ENCODE assay signal across 8 mouse cellular contexts in genomic region chr7:130770707-130771106, GRCm38 (mm10). TPM values are rescaled to one million over a fixed set of nuclear protein-coding genes. Genes with fewer than 3 reads are reported as not detected.
DNase-seq lines count a peak whose midpoint lies in the region; ATAC-seq and TF ChIP-seq lines count a peak whose summit lies in the region.

No protein-coding gene starts in this region.

- ATAC-seq in liver, embryonic 12.5 days: no peak
- peak; percentile 50 for ATAC-seq in kidney, embryonic 16.5 days (ENCODE audit: low FRiP score, low TSS enrichment)
- 0 out of 2 replicates have a peak, but pooled peaks have one; percentile 19 for ATAC-seq in liver, embryonic 11.5 days (replicated peaks; ENCODE audit: low FRiP score)

- H3K4me2 ChIP-seq in liver, embryonic 12.5 days: no peak overlapping the region
- no peak overlapping the region for H3K4me2 ChIP-seq in kidney, embryonic 16.5 days (replicated peaks; ENCODE audit: low read depth, low read length)
- H3K4me2 ChIP-seq in liver, embryonic 11.5 days: no peak overlapping the region

- WGBS in liver, embryonic 12.5 days (ENCODE audit: insufficient replicate concordance): 31% methylated on average over 3 of the region's 3 CpGs
- WGBS in kidney, embryonic 16.5 days: 25% methylated on average over 3 of the region's 3 CpGs
- 38% methylated on average over 3 of the region's 3 CpGs for WGBS in liver, embryonic 11.5 days
- 20% methylated on average over 3 of the region's 3 CpGs for WGBS in olfactory bulb, adult 2 months

- no peak overlapping the region for H3K4me3 ChIP-seq in liver, embryonic 12.5 days
- H3K4me3 ChIP-seq in kidney, embryonic 16.5 days (ENCODE audit: low read length): no peak overlapping the region
- no peak overlapping the region for H3K4me3 ChIP-seq in liver, embryonic 11.5 days (ENCODE audit: low read depth, low read length)
- H3K4me3 ChIP-seq in olfactory bulb, adult 2 months (ENCODE audit: insufficient read depth, low read depth, low read length): no peak overlapping the region

- no peak overlapping the region for H3K27ac ChIP-seq in liver, embryonic 12.5 days
- H3K27ac ChIP-seq in kidney, embryonic 16.5 days (ENCODE audit: low read length): no peak overlapping the region
- H3K27ac ChIP-seq in liver, embryonic 11.5 days (ENCODE audit: low read depth, low read length): no peak overlapping the region
- H3K27ac ChIP-seq in olfactory bulb, adult 2 months (ENCODE audit: insufficient read depth, low read depth, low read length): no peak overlapping the region

- H3K9me3 ChIP-seq in liver, embryonic 12.5 days (replicated peaks): no peaks in the 10 kb centered on the region
- H3K9me3 ChIP-seq in kidney, embryonic 16.5 days (ENCODE audit: low read length): no peaks in the 10 kb centered on the region
- H3K9me3 ChIP-seq in liver, embryonic 11.5 days (ENCODE audit: control insufficient read depth, low read length): no peaks in the 10 kb centered on the region

- H3K4me1 ChIP-seq in liver, embryonic 12.5 days: peaks cover 10% of the 10 kb centered on the region; the same call in 1 of the 2 replicates
- no peaks in the 10 kb centered on the region for H3K4me1 ChIP-seq in kidney, embryonic 16.5 days (ENCODE audit: insufficient read depth, low read length)
- H3K4me1 ChIP-seq in liver, embryonic 11.5 days (replicated peaks; ENCODE audit: control insufficient read depth, insufficient read depth, low read length): no peaks in the 10 kb centered on the region
- H3K4me1 ChIP-seq in olfactory bulb, adult 2 months (ENCODE audit: control insufficient read depth, insufficient read depth, low read length): peaks cover 8% of the 10 kb centered on the region

- no peak overlapping the region for H3K9ac ChIP-seq in liver, embryonic 12.5 days
- no peak overlapping the region for H3K9ac ChIP-seq in kidney, embryonic 16.5 days (replicated peaks; ENCODE audit: low read length)
- no peak overlapping the region for H3K9ac ChIP-seq in liver, embryonic 11.5 days (ENCODE audit: low read depth, low read length)

- peak; percentile 74 for DNase-seq in liver
- DNase-seq in cerebellum, adult 18-20 months: peak; percentile 85 to 87
- peak; percentile 44 to 79 for DNase-seq in frontal cortex, postnatal 25 days (ENCODE audit: low spot score in 2 of 2)
- DNase-seq in liver, embryonic 11.5 days (ENCODE audit: low spot score): peak; percentile 63
- peak; percentile 49 to 53 for DNase-seq in thymus, adult 18-20 months

- H3K36me3 ChIP-seq in liver, embryonic 12.5 days: no peaks in the 10 kb centered on the region
- H3K36me3 ChIP-seq in kidney, embryonic 16.5 days (ENCODE audit: insufficient read depth, low read length): peaks cover under 1% of the 10 kb centered on the region; the same call in 1 of the 2 replicates
- no peaks in the 10 kb centered on the region for H3K36me3 ChIP-seq in liver, embryonic 11.5 days (ENCODE audit: control insufficient read depth, insufficient read depth, low read length)

- TF ChIP-seq CTCF in olfactory bulb, adult 2 months (IDR thresholded peaks at IDR 0.05; ENCODE audit: insufficient read depth, low read depth, low read length): peak; percentile 53

- TF ChIP-seq POLR2A in olfactory bulb, adult 2 months (IDR thresholded peaks at IDR 0.05; ENCODE audit: insufficient read depth, low read depth, low read length): no peak

- H3K27me3 ChIP-seq in liver, embryonic 12.5 days (replicated peaks): no peaks in the 10 kb centered on the region
- H3K27me3 ChIP-seq in kidney, embryonic 16.5 days (ENCODE audit: insufficient read depth, low read length): no peaks in the 10 kb centered on the region
- no peaks in the 10 kb centered on the region for H3K27me3 ChIP-seq in liver, embryonic 11.5 days (replicated peaks; ENCODE audit: control insufficient read depth, insufficient read depth, low read length)

RNA-seq across cellular contexts. Expression of gene Btbd16, which starts 3.2 kb away (rescaled TPM):
- polyA plus RNA-seq in liver, embryonic 12.5 days (2016; fragmentation: Nextera tagmentation; extraction: Ambion mirVana): not detected in 2 replicates
- 0.17 TPM in 1 of 2 replicates, not detected in the other for polyA plus RNA-seq in kidney, embryonic 16.5 days (2015; fragmentation: Nextera tagmentation; extraction: Ambion mirVana)
- not detected in 2 replicates for polyA plus RNA-seq in liver, embryonic 11.5 days (2014; fragmentation: Nextera tagmentation; extraction: Ambion mirVana)
- not detected in 2 replicates for polyA plus RNA-seq in olfactory bulb, adult 2 months (2012; ENCODE audit: insufficient read depth, insufficient read length, low replicate concordance, missing spikeins)
